In the genomic region with DNA sequence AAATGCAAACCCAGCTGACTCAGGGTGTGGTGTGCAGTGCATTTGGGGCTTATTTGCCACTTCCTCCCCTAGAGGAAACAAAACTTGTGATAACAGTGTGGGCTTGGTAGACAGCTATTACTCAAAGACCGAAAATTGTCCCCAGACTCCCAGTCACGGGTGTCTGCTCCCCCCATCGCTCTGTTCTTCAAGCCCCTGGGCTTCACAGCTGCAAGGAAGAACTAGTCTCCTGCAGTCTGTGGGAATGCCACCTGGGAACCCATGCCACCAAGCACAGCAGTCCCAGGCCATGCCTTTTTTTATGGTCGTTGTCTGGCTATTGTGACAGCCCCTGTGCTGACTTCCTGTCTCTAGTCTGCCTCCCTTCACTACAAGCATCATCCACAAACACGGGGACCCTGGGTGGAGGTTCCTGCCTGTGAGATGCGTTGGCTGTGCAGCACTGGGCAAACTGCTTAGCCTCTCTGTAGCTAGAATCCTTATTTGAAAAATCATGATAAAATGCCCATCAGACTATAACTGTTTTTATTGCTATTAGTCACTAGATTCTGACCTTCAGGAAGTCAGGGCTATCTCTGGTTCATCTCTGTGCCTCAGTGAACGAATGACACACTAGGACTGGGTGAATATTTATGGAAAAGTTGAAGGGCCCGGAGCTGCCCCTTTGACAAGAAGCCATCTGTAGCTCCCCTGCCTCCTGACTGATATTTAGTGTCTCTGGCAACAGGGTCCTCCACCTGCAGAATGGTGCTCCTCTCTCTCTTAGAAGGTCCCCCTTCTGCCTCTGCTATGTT, we compare ENCODE assay signal across 1 mouse cellular context.
TF ChIP-seq lines count a peak whose summit lies in the region.

No protein-coding gene starts in this region.

TF ChIP-seq in MEL, 35 proteins besides CTCF, POLR2A, EP300 and RAD21 (continued from another document):
- TF ChIP-seq RCOR1 (IDR thresholded peaks at IDR 0.05; ENCODE audit: low read depth, low read length): 0 out of 2 replicates have a peak, but pooled peaks have one; percentile 44
- TF ChIP-seq JUND (IDR thresholded peaks at IDR 0.05; ENCODE audit: low read depth, low read length): no peak
- 0 out of 2 replicates have a peak, but pooled peaks have one; percentile 41 for TF ChIP-seq HCFC1 (IDR thresholded peaks at IDR 0.05; ENCODE audit: low read depth, low read length)
- TF ChIP-seq SIN3A (IDR thresholded peaks at IDR 0.05; ENCODE audit: low read length): peak; percentile 74
- TF ChIP-seq NRF1 (IDR thresholded peaks at IDR 0.05; ENCODE audit: insufficient read depth, low read depth, low read length, poor library complexity, severe bottlenecking): no peak
- TF ChIP-seq ETS1 (IDR thresholded peaks at IDR 0.05; ENCODE audit: low read depth, low read length): peak; percentile 77
- no peak for TF ChIP-seq USF2 (IDR thresholded peaks at IDR 0.05; ENCODE audit: borderline replicate concordance in 1 of 2, insufficient read depth in 1 of 2, low read depth in 1 of 2, low read length in 2 of 2)
- TF ChIP-seq ZKSCAN1 (IDR thresholded peaks at IDR 0.05; ENCODE audit: low read depth, low read length): no peak
- no peak for TF ChIP-seq BHLHE40 (IDR thresholded peaks at IDR 0.05; ENCODE audit: borderline replicate concordance, low read depth, low read length)
- TF ChIP-seq ZC3H11A (IDR thresholded peaks at IDR 0.05; ENCODE audit: low read depth, low read length): no peak
- TF ChIP-seq GABPA (IDR thresholded peaks at IDR 0.05; ENCODE audit: low read depth, low read length): no peak
- TF ChIP-seq MAX (IDR thresholded peaks at IDR 0.05; ENCODE audit: low read length): 0 out of 2 replicates have a peak, but pooled peaks have one; percentile 31
- TF ChIP-seq MAZ (IDR thresholded peaks at IDR 0.05; ENCODE audit: low read depth, low read length): no peak
- TF ChIP-seq MXI1 (IDR thresholded peaks at IDR 0.05; ENCODE audit: low read depth, low read length): no peak; the same call in 1 of the 2 replicates
